Mouse (Mus musculus): ENCODE results near the gene Cdv3. TPM values are rescaled to one million over a fixed set of nuclear protein-coding genes. Genes with fewer than 3 reads are reported as not detected.

The Cdv3 gene
- total and polyA plus RNA-seq, 3 experiments, result 115 to 258 (median 232) TPM

GRCm38 (mm10) chr9:103391796-103392372 is 26.2 kb upstream of the Cdv3 start:
- Histone ChIP-seq H3K27ac (ENCODE audit: control insufficient read depth, low read depth, low read length) (no peak overlapping the region), H3K4me1 (ENCODE audit: control insufficient read depth in 1 of 2, insufficient read depth in 2 of 2, low read length in 2 of 2) (no peaks in the 10 kb centered on the region), H3K36me3 (ENCODE audit: control insufficient read depth in 1 of 2, insufficient read depth in 2 of 2, low read length in 2 of 2) (no peaks in the 10 kb centered on the region), H3K9me3 (replicated peaks; ENCODE audit: insufficient read depth, low read length) (no peaks in the 10 kb centered on the region), H3K79me2 (ENCODE audit: control insufficient read depth, insufficient read depth, low read length, poor library complexity) (no peaks in the 10 kb centered on the region), H3K27me3 (ENCODE audit: control insufficient read depth in 1 of 2, insufficient read depth in 2 of 2, low read length in 2 of 2) (peaks cover 0 to 1% of the 10 kb centered on the region in 2 experiments; a peak in 1 of 4 replicates), H3K9ac (ENCODE audit: control insufficient read depth, low read depth, low read length, poor library complexity, severe bottlenecking) (no peak overlapping the region), H3K4me3 (ENCODE audit: control insufficient read depth in 1 of 2, insufficient read depth in 1 of 2, low read depth in 2 of 2, low read length in 2 of 2) (no peak overlapping the region)
- no peak for DNase-seq (ENCODE audit: low read depth, low spot score)
- TF ChIP-seq KAT2A (conservative IDR thresholded peaks at IDR 0.05; ENCODE audit: low read depth, low read length) (no peak), TAL1 (IDR thresholded peaks at IDR 0.05; ENCODE audit: low read length) (no peak), POLR2AphosphoS5 (IDR thresholded peaks at IDR 0.05; ENCODE audit: borderline replicate concordance, low read depth, low read length) (no peak), ZMIZ1 (IDR thresholded peaks at IDR 0.05; ENCODE audit: low read depth, low read length) (no peak), SMC3 (IDR thresholded peaks at IDR 0.05; ENCODE audit: low read depth, low read length) (no peak), UBTF (IDR thresholded peaks at IDR 0.05; ENCODE audit: borderline replicate concordance, insufficient read depth, low read depth, low read length) (no peak), USF1 (IDR thresholded peaks at IDR 0.05; ENCODE audit: low read depth, low read length) (no peak)

GRCm38 (mm10) chr9:103389261-103389660 is 23.6 kb upstream of the Cdv3 start:
- Histone ChIP-seq H3K9me3 (replicated peaks; ENCODE audit: insufficient read depth, low read length) (no peaks in the 10 kb centered on the region), H3K79me2 (ENCODE audit: control insufficient read depth, insufficient read depth, low read length, poor library complexity) (no peaks in the 10 kb centered on the region), H3K36me3 (ENCODE audit: control insufficient read depth in 1 of 2, insufficient read depth in 2 of 2, low read length in 2 of 2) (no peaks in the 10 kb centered on the region), H3K4me3 (ENCODE audit: control insufficient read depth in 1 of 2, insufficient read depth in 1 of 2, low read depth in 2 of 2, low read length in 2 of 2) (no peak overlapping the region), H3K27me3 (ENCODE audit: control insufficient read depth in 1 of 2, insufficient read depth in 2 of 2, low read length in 2 of 2) (peaks cover 0 to 1% of the 10 kb centered on the region in 2 experiments; a peak in 1 of 4 replicates), H3K4me1 (ENCODE audit: control insufficient read depth in 1 of 2, insufficient read depth in 2 of 2, low read length in 2 of 2) (no peaks in the 10 kb centered on the region), H3K9ac (ENCODE audit: control insufficient read depth, low read depth, low read length, poor library complexity, severe bottlenecking) (no peak overlapping the region), H3K27ac (ENCODE audit: control insufficient read depth, low read depth, low read length) (no peak overlapping the region)
- TF ChIP-seq EP300 (IDR thresholded peaks at IDR 0.05; ENCODE audit: low read depth in 1 of 2, low read length in 2 of 2) (no peak), ZMIZ1 (IDR thresholded peaks at IDR 0.05; ENCODE audit: low read depth, low read length) (no peak), MAZ (IDR thresholded peaks at IDR 0.05; ENCODE audit: low read depth, low read length) (no peak), ELF1 (IDR thresholded peaks at IDR 0.05; ENCODE audit: low read depth, low read length) (no peak), USF2 (IDR thresholded peaks at IDR 0.05; ENCODE audit: borderline replicate concordance in 1 of 2, insufficient read depth in 1 of 2, low read depth in 1 of 2, low read length in 2 of 2) (no peak)
- no peak for DNase-seq (ENCODE audit: low read depth, low spot score)

GRCm38 (mm10) chr9:103387011-103387653 is 21.5 kb upstream of the Cdv3 start:
- Histone ChIP-seq H3K4me1 (ENCODE audit: control insufficient read depth in 1 of 2, insufficient read depth in 2 of 2, low read length in 2 of 2) (no peaks in the 10 kb centered on the region), H3K27ac (ENCODE audit: control insufficient read depth, low read depth, low read length) (no peak overlapping the region), H3K9ac (ENCODE audit: control insufficient read depth, low read depth, low read length, poor library complexity, severe bottlenecking) (no peak overlapping the region), H3K4me3 (ENCODE audit: control insufficient read depth in 1 of 2, insufficient read depth in 1 of 2, low read depth in 2 of 2, low read length in 2 of 2) (no peak overlapping the region), H3K36me3 (ENCODE audit: control insufficient read depth in 1 of 2, insufficient read depth in 2 of 2, low read length in 2 of 2) (no peaks in the 10 kb centered on the region), H3K79me2 (ENCODE audit: control insufficient read depth, insufficient read depth, low read length, poor library complexity) (no peaks in the 10 kb centered on the region), H3K27me3 (ENCODE audit: control insufficient read depth in 1 of 2, insufficient read depth in 2 of 2, low read length in 2 of 2) (no peaks in the 10 kb centered on the region; a peak in 1 of 4 replicates), H3K9me3 (replicated peaks; ENCODE audit: insufficient read depth, low read length) (no peaks in the 10 kb centered on the region)
- no peak for DNase-seq (ENCODE audit: low read depth, low spot score)
- TF ChIP-seq ETS1 (IDR thresholded peaks at IDR 0.05; ENCODE audit: low read depth, low read length) (no peak), GABPA (IDR thresholded peaks at IDR 0.05; ENCODE audit: low read depth, low read length) (no peak)

Data from MEL (cell line).